Mouse (Mus musculus) kidney, postnatal 0 days (tissue): ENCODE results near the gene Sema3f. TPM values are rescaled to one million over a fixed set of nuclear protein-coding genes. Genes with fewer than 3 reads are reported as not detected.

Source experiments
- ATAC-seq: fragments of 200-750 bp; cut with Nextera tagmentation; replicated peaks from 2 replicates; pipeline ENCODE4 v1.8.0; 2017; ENCODE audit warnings: low read depth, moderate number of reproducible peaks, moderate TSS enrichment, moderate library complexity; ENCODE audit not compliant: low FRiP score
- DNase-seq: peaks from one replicate; pipeline ENCODE4 v3.0.0-alpha.2; 2016; ENCODE audit warnings: low spot score
- H3K27ac ChIP-seq: fragments of 300-500 bp; sonication (generic); 2 replicates; pipeline ENCODE4 v1.5.1; 2014; ENCODE audit warnings: mild to moderate bottlenecking
- H3K27me3 ChIP-seq: fragments of 300-500 bp; sonication (generic); 2 replicates; pipeline ENCODE4 v1.6.1; 2014; ENCODE audit warnings: low read length, mixed read lengths; ENCODE audit not compliant: insufficient read depth
- H3K36me3 ChIP-seq: fragments of 300-500 bp; sonication (generic); 2 replicates; pipeline ENCODE4 v1.6.1; 2014; ENCODE audit warnings: low read length, mixed read lengths; ENCODE audit not compliant: insufficient read depth
- H3K4me1 ChIP-seq: fragments of 300-500 bp; sonication (generic); replicated peaks from 2 replicates; pipeline ENCODE4 v1.6.1; 2014; ENCODE audit warnings: antibody characterized with exemption, low read length, mixed read lengths; ENCODE audit not compliant: insufficient read depth
- H3K4me2 ChIP-seq: fragments of 300-500 bp; sonication (generic); 2 replicates; pipeline ENCODE4 v1.6.1; 2014; ENCODE audit warnings: mild to moderate bottlenecking, low read length, moderate library complexity, mixed read lengths
- H3K4me3 ChIP-seq: fragments of 300-500 bp; sonication (generic); replicated peaks from 2 replicates; pipeline ENCODE4 v1.5.1; 2014; ENCODE audit warnings: low read depth, low read length
- H3K9ac ChIP-seq: fragments of 300-500 bp; sonication (generic); 2 replicates; pipeline ENCODE4 v1.6.1; 2014; ENCODE audit warnings: low read depth, low read length
- H3K9me3 ChIP-seq: fragments of 300-500 bp; sonication (generic); replicated peaks from 2 replicates; pipeline ENCODE4 v1.6.1; 2016; ENCODE audit warnings: low read length, inconsistent platforms, mixed read lengths
- CTCF ChIP-seq: IDR thresholded peaks from 2 replicates; pipeline ENCODE4 v1.5.1; 2016; ENCODE audit warnings: antibody characterized with exemption, low read depth, mild to moderate bottlenecking, moderate library complexity
- WGBS: fragments of 180-500 bp; shearing (Covaris S2); extraction: QIAGEN DNeasy Blood & Tissue Kit; methylation state at CpG from one replicate; pipeline ENCODE4 v1.1.7; 2014; 5-methylcytosine and 5-hydroxymethylcytosine counted together
- polyA plus RNA-seq: library from polyadenylated mRNA; unstranded; fragments of >200 nt; fragmentation: Nextera tagmentation; extraction: Ambion mirVana; gene quantifications from 2 replicates; pipeline ENCODE4 v1.2.1, GENCODE M21; 2015

The Sema3f gene
- polyA plus RNA-seq: 16.2 and 17.3 TPM in 2 replicates

DNA sequence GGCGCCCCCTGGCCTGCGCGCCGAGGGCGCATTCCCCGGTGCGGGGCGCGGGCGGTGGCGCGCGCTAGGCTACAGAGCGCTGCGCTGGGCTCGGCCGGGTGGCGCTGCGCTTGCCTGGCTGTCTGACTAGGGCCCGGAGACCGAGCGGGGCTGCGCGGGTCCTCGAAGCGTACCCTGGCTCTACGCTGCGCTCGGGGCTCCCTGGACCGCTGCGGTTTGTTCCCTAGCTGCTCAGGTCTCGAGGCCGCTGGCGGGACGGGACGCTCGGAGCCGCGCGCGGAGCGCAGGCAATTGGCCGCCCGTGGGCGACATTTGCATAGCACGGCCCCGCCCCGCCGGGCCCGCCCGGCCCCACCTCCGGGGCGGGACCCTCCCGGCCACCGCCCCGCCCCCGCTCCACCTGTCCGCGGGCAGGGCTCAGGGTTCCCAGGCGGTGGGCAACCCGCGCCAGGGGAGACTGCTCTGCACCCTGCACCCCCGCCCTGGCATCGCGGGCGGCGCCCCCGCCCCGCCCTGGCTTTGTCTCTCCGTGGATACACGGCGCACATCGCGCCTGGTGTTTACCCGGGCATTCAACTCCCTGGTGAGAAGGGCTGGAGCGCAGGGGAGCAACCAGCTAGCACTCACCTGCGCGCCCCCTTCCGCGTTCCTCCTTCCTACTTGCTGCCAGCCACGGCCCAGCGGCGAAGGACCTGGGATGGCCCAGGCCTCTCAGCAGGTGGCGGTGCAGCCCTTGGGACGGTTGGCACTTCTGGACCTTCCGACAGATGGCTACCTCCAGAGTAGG is at the start of gene Sema3f:
Gene Sema3f (minus strand): TSS at position 779 of the 787 bp plus-strand sequence.
- Histone ChIP-seq H3K4me1 (peaks cover 44% of the 10 kb centered on the region), H3K36me3 (no peaks in the 10 kb centered on the region; the same call in 1 of the 2 replicates), H3K9ac (peak within 1 kb of the TSS; percentile 93), H3K4me3 (peak within 1 kb of the TSS; percentile 75), H3K27ac (peak within 1 kb of the TSS; percentile 89), H3K9me3 (no peaks in the 10 kb centered on the region), H3K4me2 (peak within 1 kb of the TSS; percentile 97), H3K27me3 (no peaks in the 10 kb centered on the region)
- TF ChIP-seq CTCF: peak; percentile 85
- DNase-seq (peak; percentile 84), ATAC-seq (peak; percentile 86)
- 1% methylated on average over 77 of the region's 86 CpGs for WGBS

- WGBS: 98% methylated on average over 6 of the region's 6 CpGs
- DNase-seq (no peak), ATAC-seq (no peak)
- H3K27me3 ChIP-seq: no peaks in the 10 kb centered on the region
- H3K4me1 ChIP-seq: no peaks in the 10 kb centered on the region
- H3K27ac ChIP-seq: no peak overlapping the region
- no peak for TF ChIP-seq CTCF
- H3K9me3 ChIP-seq: no peaks in the 10 kb centered on the region
- no peak overlapping the region for H3K9ac ChIP-seq
- H3K36me3 ChIP-seq: peaks cover 81% of the 10 kb centered on the region
- H3K4me2 ChIP-seq: no peak overlapping the region
- no peak overlapping the region for H3K4me3 ChIP-seq
Observed at GRCm38 (mm10) chr9:107759593-107759992, 49.3 kb upstream of the Sema3f start.

DNA sequence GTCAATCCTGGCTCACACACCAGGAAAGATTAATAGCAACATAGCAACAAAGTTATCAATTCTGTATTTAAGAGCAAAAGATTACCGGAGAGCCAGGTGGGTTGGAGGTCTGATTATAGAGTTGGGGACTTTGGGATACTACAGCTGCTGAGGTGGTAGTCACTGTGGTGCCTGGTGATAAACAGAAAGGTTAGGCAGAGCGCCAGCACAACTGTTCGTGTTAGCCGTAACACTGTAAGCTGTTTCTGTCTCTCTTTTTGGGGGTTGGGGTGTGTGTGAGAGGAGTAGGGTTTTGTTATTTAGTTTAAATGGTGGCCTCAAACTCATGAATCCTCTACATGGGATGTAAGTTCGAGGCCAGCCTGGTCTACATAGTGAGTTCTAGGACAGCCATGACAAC is 40.1 kb upstream of the Sema3f start:
- H3K4me2 ChIP-seq: no peak overlapping the region
- no peaks in the 10 kb centered on the region for H3K27me3 ChIP-seq
- no peak for DNase-seq
- no peaks in the 10 kb centered on the region for H3K9me3 ChIP-seq
- H3K9ac ChIP-seq: no peak overlapping the region
- ATAC-seq: no peak
- 92% methylated on average over 5 of the region's 5 CpGs for WGBS
- H3K4me1 ChIP-seq: no peaks in the 10 kb centered on the region
- peaks cover 90% of the 10 kb centered on the region for H3K36me3 ChIP-seq
- no peak overlapping the region for H3K4me3 ChIP-seq
- no peak overlapping the region for H3K27ac ChIP-seq
- no peak for TF ChIP-seq CTCF

DNA sequence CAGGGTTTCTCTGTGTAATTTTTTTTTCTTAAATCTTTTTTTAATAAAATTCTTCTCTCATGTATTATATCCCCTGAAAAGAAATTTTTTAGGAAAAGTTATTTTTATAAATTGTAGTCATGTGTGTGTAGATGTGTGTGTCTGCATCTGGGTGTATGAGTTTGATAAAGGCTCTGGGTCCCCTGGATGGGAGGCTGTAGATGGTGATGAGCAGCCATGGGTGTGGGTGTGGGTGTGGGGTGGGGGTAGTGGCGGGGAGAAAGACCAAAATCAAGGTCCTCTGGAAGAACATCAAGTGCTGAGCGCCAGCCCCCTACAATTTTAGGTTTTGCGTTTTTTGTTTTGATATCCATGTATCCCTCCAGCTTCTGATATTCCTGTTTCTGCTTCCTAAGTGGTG is 37.8 kb upstream of the Sema3f start:
- Histone ChIP-seq H3K4me3 (no peak overlapping the region), H3K27me3 (no peaks in the 10 kb centered on the region), H3K9me3 (no peaks in the 10 kb centered on the region), H3K27ac (no peak overlapping the region), H3K36me3 (peaks cover 93% of the 10 kb centered on the region), H3K4me1 (no peaks in the 10 kb centered on the region), H3K9ac (no peak overlapping the region), H3K4me2 (no peak overlapping the region)
- whole genome bisulfite sequencing: 97% methylated on average over 3 of the region's 3 CpGs
- ATAC-seq: no peak
- DNase-seq: no peak
- no peak for TF ChIP-seq CTCF

DNA sequence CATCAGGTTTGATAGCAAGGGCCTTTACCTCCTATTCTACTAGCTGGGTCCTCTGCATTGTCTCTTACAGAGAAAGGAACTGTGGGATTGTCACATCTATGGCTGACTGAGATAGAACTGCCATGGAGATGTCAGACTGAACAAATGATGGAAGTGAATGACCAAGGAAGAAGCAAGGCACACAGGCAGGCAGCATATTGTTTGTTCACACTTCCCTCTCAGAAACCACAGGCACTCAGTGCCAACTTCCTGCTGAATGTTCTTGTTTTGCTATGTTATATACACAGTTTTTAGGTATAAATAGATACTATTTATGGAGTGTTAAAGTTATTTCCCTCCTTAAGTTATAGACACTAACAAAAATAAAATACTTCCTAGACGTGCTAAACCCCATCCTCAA is 37.0 kb upstream of the Sema3f start:
- no peak for DNase-seq
- Histone ChIP-seq H3K27ac (no peak overlapping the region), H3K9ac (no peak overlapping the region), H3K4me2 (no peak overlapping the region), H3K4me1 (no peaks in the 10 kb centered on the region), H3K27me3 (no peaks in the 10 kb centered on the region), H3K9me3 (no peaks in the 10 kb centered on the region), H3K36me3 (peaks cover 93% of the 10 kb centered on the region), H3K4me3 (no peak overlapping the region)
- no peak for ATAC-seq
- WGBS: 91% methylated on average over 1 of the region's 1 CpGs
- no peak for TF ChIP-seq CTCF

DNA sequence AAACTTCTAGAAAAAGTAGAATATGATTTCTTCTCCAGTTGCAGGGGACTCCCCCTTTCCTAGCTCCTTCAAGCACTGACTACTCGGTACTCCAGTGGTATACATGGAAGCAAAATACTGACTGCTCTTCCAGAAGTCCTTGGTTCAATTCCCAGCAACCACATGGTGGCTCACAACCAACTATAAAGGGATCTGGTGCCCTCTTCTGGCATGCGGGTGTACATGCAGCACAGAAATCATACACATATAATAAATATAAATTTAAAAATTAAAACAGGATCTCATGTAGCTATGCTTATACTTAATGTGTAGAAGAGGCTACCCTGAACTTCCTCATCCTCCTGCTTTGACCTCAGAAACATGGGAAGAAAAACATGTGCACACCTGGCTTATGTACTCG is 36.4 kb upstream of the Sema3f start:
- H3K27me3 ChIP-seq: no peaks in the 10 kb centered on the region
- WGBS: 92% methylated on average over 3 of the region's 3 CpGs
- no peaks in the 10 kb centered on the region for H3K9me3 ChIP-seq
- H3K27ac ChIP-seq: no peak overlapping the region
- no peak overlapping the region for H3K4me2 ChIP-seq
- ATAC-seq: no peak
- H3K4me3 ChIP-seq: no peak overlapping the region
- no peak overlapping the region for H3K9ac ChIP-seq
- no peak for DNase-seq
- H3K36me3 ChIP-seq: peaks cover 93% of the 10 kb centered on the region
- TF ChIP-seq CTCF: peak; percentile 57
- no peaks in the 10 kb centered on the region for H3K4me1 ChIP-seq
